Comparison of ENCODE assay signal across 13 mouse cellular contexts in genomic region chr17:31425827-31426698, GRCm38 (mm10). TPM values are rescaled to one million over a fixed set of nuclear protein-coding genes. Genes with fewer than 3 reads are reported as not detected.
A peak's percentile ranks its signal among the peaks of the same experiment; 100 is the strongest.
DNase-seq lines count a peak whose midpoint lies in the region; ATAC-seq and TF ChIP-seq lines count a peak whose summit lies in the region.
"Had no signal": no experiment of that assay in that cellular context is flagged by ENCODE, and none has a peak within 500 bp of the region (broad histone marks: within the 10 kb centered on the region; RNA-seq: fewer than 3 reads in every experiment).

No protein-coding gene starts in this region.

- no peaks in the 10 kb centered on the region for H3K27me3 ChIP-seq in limb, embryonic 15.5 days
- peaks cover 5% of the 10 kb centered on the region for H3K27me3 ChIP-seq in limb, embryonic 10.5 days (ENCODE audit: low read depth, poor library complexity, severe bottlenecking)
- no peaks in the 10 kb centered on the region for H3K27me3 ChIP-seq in ES-Bruce4 (ENCODE audit: control insufficient read depth, insufficient read depth, low read length, poor library complexity, severe bottlenecking)
- H3K27me3 ChIP-seq in forebrain, embryonic 14.5 days (replicated peaks; ENCODE audit: control insufficient read depth, insufficient read depth, low read length) = no peaks in the 10 kb centered on the region

- H3K9ac ChIP-seq in limb, embryonic 15.5 days = no peak overlapping the region
- no peak overlapping the region for H3K9ac ChIP-seq in ES-Bruce4 (ENCODE audit: low read depth, poor library complexity, severe bottlenecking)
- H3K9ac ChIP-seq in forebrain, embryonic 14.5 days (ENCODE audit: low read length) = no peak overlapping the region

- 49% methylated on average over 13 of the region's 13 CpGs for WGBS in limb, embryonic 15.5 days
- 77% methylated on average over 13 of the region's 13 CpGs for WGBS in limb, embryonic 10.5 days
- 62% methylated on average over 13 of the region's 13 CpGs for WGBS in forebrain, embryonic 14.5 days

- no peak for TF ChIP-seq CTCF in ES-Bruce4 (IDR thresholded peaks at IDR 0.05; ENCODE audit: low read depth, low read length)

- no peak overlapping the region for H3K4me3 ChIP-seq in limb, embryonic 15.5 days
- no peak overlapping the region for H3K4me3 ChIP-seq in limb, embryonic 10.5 days
- H3K4me3 ChIP-seq in ES-Bruce4 (ENCODE audit: low read depth, low read length) = no peak overlapping the region
- no peak overlapping the region for H3K4me3 ChIP-seq in forebrain, embryonic 14.5 days (ENCODE audit: low read depth, low read length)

- peak overlapping the region; percentile 35; the same call in 1 of the 2 replicates for H3K27ac ChIP-seq in limb, embryonic 15.5 days
- H3K27ac ChIP-seq in limb, embryonic 10.5 days = no peak overlapping the region
- peak overlapping the region; percentile 23 for H3K27ac ChIP-seq in ES-Bruce4 (ENCODE audit: insufficient read depth, low read length)
- 0 out of 2 replicates have a peak overlapping the region, but pooled peaks have one; percentile 9 for H3K27ac ChIP-seq in forebrain, embryonic 14.5 days (ENCODE audit: low read depth, low read length)
- H3K27ac ChIP-seq: hindbrain, postnatal 0 days had no signal

- no peak for TF ChIP-seq POLR2A in ES-Bruce4 (IDR thresholded peaks at IDR 0.05; ENCODE audit: insufficient read depth, low read length)

- no peaks in the 10 kb centered on the region for H3K9me3 ChIP-seq in limb, embryonic 15.5 days
- no peaks in the 10 kb centered on the region; the same call in 1 of the 2 replicates for H3K9me3 ChIP-seq in limb, embryonic 10.5 days (replicated peaks)
- no peaks in the 10 kb centered on the region for H3K9me3 ChIP-seq in ES-Bruce4 (replicated peaks; ENCODE audit: control insufficient read depth, insufficient read depth, low read length, poor library complexity, severe bottlenecking)
- peaks cover 8% of the 10 kb centered on the region for H3K9me3 ChIP-seq in forebrain, embryonic 14.5 days (replicated peaks; ENCODE audit: control insufficient read depth, low read length)

- ATAC-seq in frontal cortex, adult (ENCODE audit: low TSS enrichment) = peak; percentile 62; the same call in 1 of the 2 replicates
- no peak for ATAC-seq in limb, embryonic 15.5 days (ENCODE audit: insufficient number of reproducible peaks, low FRiP score, low TSS enrichment, low read depth)
- no peak for ATAC-seq in forebrain, embryonic 14.5 days
- ATAC-seq: hindbrain, postnatal 0 days had no signal

- TF ChIP-seq EP300 in ES-Bruce4 (IDR thresholded peaks at IDR 0.05; ENCODE audit: insufficient read depth, low read depth, low read length) = peak; percentile 35; the same call in 1 of the 2 replicates

- DNase-seq in frontal cortex, postnatal 14 days (ENCODE audit: low spot score in 2 of 2) = no peak
- DNase-seq in limb, embryonic 10.5 days (ENCODE audit: low spot score) = no peak
- DNase-seq in forebrain, embryonic 14.5 days (ENCODE audit: low spot score) = no peak
- no peak for DNase-seq in cerebellum, adult 11-12 months
- no peak for DNase-seq in ovary, postnatal 10 days (ENCODE audit: low spot score)
- DNase-seq: adrenal gland, postnatal 25 days; cerebellum, adult 11 months; kidney, postnatal 25 days; layer of hippocampus, postnatal 36 days had no signal

- no peak overlapping the region for H3K4me2 ChIP-seq in limb, embryonic 15.5 days
- H3K4me2 ChIP-seq in forebrain, embryonic 14.5 days (ENCODE audit: low read length) = no peak overlapping the region

- peaks cover 21% of the 10 kb centered on the region for H3K36me3 ChIP-seq in limb, embryonic 15.5 days
- peaks cover 24% of the 10 kb centered on the region for H3K36me3 ChIP-seq in limb, embryonic 10.5 days
- H3K36me3 ChIP-seq in ES-Bruce4 (ENCODE audit: control insufficient read depth, insufficient read depth, low read length, poor library complexity, severe bottlenecking) = no peaks in the 10 kb centered on the region
- peaks cover 26% of the 10 kb centered on the region; the same call in 1 of the 2 replicates for H3K36me3 ChIP-seq in forebrain, embryonic 14.5 days (ENCODE audit: control insufficient read depth, insufficient read depth, low read length)

- peaks cover 11% of the 10 kb centered on the region for H3K4me1 ChIP-seq in limb, embryonic 15.5 days
- H3K4me1 ChIP-seq in limb, embryonic 10.5 days = peaks cover 48% of the 10 kb centered on the region
- H3K4me1 ChIP-seq in ES-Bruce4 (ENCODE audit: control insufficient read depth, insufficient read depth, low read length) = peaks cover 18% of the 10 kb centered on the region
- H3K4me1 ChIP-seq in forebrain, embryonic 14.5 days (ENCODE audit: control insufficient read depth, insufficient read depth, low read length) = peaks cover 8% of the 10 kb centered on the region

RNA-seq across cellular contexts. Expression of gene Pde9a, which starts 40.1 kb away (rescaled TPM):
- polyA plus RNA-seq in limb, embryonic 15.5 days (2015; fragmentation: Nextera tagmentation; extraction: Ambion mirVana) = 23.4 and 23.9 TPM in 2 replicates
- 20.4 and 27.2 TPM in 2 replicates for polyA plus RNA-seq in limb, embryonic 10.5 days (2016; fragmentation: Nextera tagmentation; extraction: Ambion mirVana)
- polyA plus RNA-seq in ES-Bruce4 (2011; ENCODE audit: insufficient read depth, insufficient read length, low read depth, missing spikeins) = 11.0 and 12.1 TPM in 2 replicates
- polyA plus RNA-seq in forebrain, embryonic 14.5 days (2014; fragmentation: Nextera tagmentation; extraction: Ambion mirVana) = 60.7 and 68.5 TPM in 2 replicates
